Mouse (Mus musculus): Measurements from ENCODE around the gene Tbc1d17.

The Tbc1d17 gene

GRCm38 (mm10) chr7:44852259-44853027 is 3.6 kb upstream of the Tbc1d17 start:
- DNase-seq (ENCODE audit: low spot score), result no peak

- no peak for DNase-seq (ENCODE audit: low spot score)
Measured at GRCm38 (mm10) chr7:44851625-44852234, 2.9 kb upstream of the Tbc1d17 start.

- DNase-seq (ENCODE audit: low spot score), result no peak
Measured at GRCm38 (mm10) chr7:44850789-44851624, 2.1 kb upstream of the Tbc1d17 start.

GRCm38 (mm10) chr7:44850146-44850545 is 1.3 kb upstream of the Tbc1d17 start:
- DNase-seq (ENCODE audit: low spot score), result no peak

- peak; percentile 85 for DNase-seq (ENCODE audit: low spot score)
Measured at GRCm38 (mm10) chr7:44849416-44850111, 685 bp upstream of the Tbc1d17 start.

- no peak for DNase-seq (ENCODE audit: low spot score)
Measured at GRCm38 (mm10) chr7:44847772-44848171, 1.1 kb downstream of the Tbc1d17 start.

- DNase-seq (ENCODE audit: low spot score), result no peak
Measured at GRCm38 (mm10) chr7:44846804-44847203, 2.1 kb downstream of the Tbc1d17 start.

GRCm38 (mm10) chr7:44845006-44845405 is 3.9 kb downstream of the Tbc1d17 start:
- DNase-seq (ENCODE audit: low spot score), result no peak

- DNase-seq (ENCODE audit: low spot score), result no peak
Measured at GRCm38 (mm10) chr7:44841825-44842463, 6.9 kb downstream of the Tbc1d17 start.

GRCm38 (mm10) chr7:44840426-44840825 is 8.5 kb downstream of the Tbc1d17 start:
- DNase-seq (ENCODE audit: low spot score), result no peak

- DNase-seq (ENCODE audit: low spot score), result no peak
Measured at GRCm38 (mm10) chr7:44839491-44840191, 9.2 kb downstream of the Tbc1d17 start.

- DNase-seq (ENCODE audit: low spot score), result no peak
Measured at GRCm38 (mm10) chr7:44839171-44839490, 9.7 kb downstream of the Tbc1d17 start.

GRCm38 (mm10) chr7:44838073-44838472 is 10.8 kb downstream of the Tbc1d17 start:
- no peak for DNase-seq (ENCODE audit: low spot score)

- DNase-seq (ENCODE audit: low spot score), result no peak
Measured at GRCm38 (mm10) chr7:44836423-44837053, 12.3 kb downstream of the Tbc1d17 start.

- DNase-seq (ENCODE audit: low spot score), result no peak
Measured at GRCm38 (mm10) chr7:44836016-44836404, 12.9 kb downstream of the Tbc1d17 start.

- DNase-seq (ENCODE audit: low spot score), result no peak
Measured at GRCm38 (mm10) chr7:44835373-44836015, 13.4 kb downstream of the Tbc1d17 start.

GRCm38 (mm10) chr7:44832763-44833162 is 16.1 kb downstream of the Tbc1d17 start:
- no peak for DNase-seq (ENCODE audit: low spot score)

GRCm38 (mm10) chr7:44828706-44829105 is 20.2 kb downstream of the Tbc1d17 start:
- DNase-seq (ENCODE audit: low spot score), result no peak

GRCm38 (mm10) chr7:44826771-44827170 is 22.1 kb downstream of the Tbc1d17 start:
- DNase-seq (ENCODE audit: low spot score), result no peak

- DNase-seq (ENCODE audit: low spot score), result no peak
Measured at GRCm38 (mm10) chr7:44824872-44825271, 24.0 kb downstream of the Tbc1d17 start.
